14 mouse cellular contexts compared by ENCODE assay signal in genomic region chr2:143696704-143697103, GRCm38 (mm10).
DNase-seq lines count a peak whose midpoint lies in the region; ATAC-seq and TF ChIP-seq lines count a peak whose summit lies in the region.
"Had no signal": no experiment of that assay in that cellular context is flagged by ENCODE, and none has a peak within 500 bp of the region (broad histone marks: within the 10 kb centered on the region; RNA-seq: fewer than 3 reads in every experiment).

No protein-coding gene starts in this region.

- 94% methylated on average over 7 of the region's 7 CpGs for WGBS in hindbrain, embryonic 12.5 days
- WGBS in hindbrain, embryonic 10.5 days = 95% methylated on average over 7 of the region's 7 CpGs
- WGBS in neural tube, embryonic 12.5 days = 92% methylated on average over 7 of the region's 7 CpGs
- 78% methylated on average over 7 of the region's 7 CpGs for WGBS in midbrain, postnatal 0 days

- no peaks in the 10 kb centered on the region for H3K27me3 ChIP-seq in hindbrain, embryonic 12.5 days
- no peaks in the 10 kb centered on the region; the same call in 1 of the 2 replicates for H3K27me3 ChIP-seq in hindbrain, embryonic 10.5 days (ENCODE audit: insufficient read depth, poor library complexity, severe bottlenecking)
- H3K27me3 ChIP-seq in neural tube, embryonic 12.5 days (replicated peaks) = no peaks in the 10 kb centered on the region
- H3K27me3 ChIP-seq in midbrain, postnatal 0 days (ENCODE audit: insufficient read depth, low read length) = no peaks in the 10 kb centered on the region
- H3K27me3 ChIP-seq: forebrain, embryonic 12.5 days; megakaryocyte, embryonic 14.5 days had no signal

- peak; percentile 13 for DNase-seq in adrenal gland, postnatal 10 days
- DNase-seq in adrenal gland, adult 8-10 months = no peak
- DNase-seq in hindbrain, embryonic 10.5 days (ENCODE audit: low spot score) = no peak
- no peak for DNase-seq in neural tube, embryonic 10.5 days (ENCODE audit: extremely low spot score, low spot score)
- no peak for DNase-seq in midbrain, postnatal 0 days (ENCODE audit: low spot score)
- DNase-seq: adrenal gland, postnatal 36 days; cerebellum, adult 11 months; lung, adult 18-20 months had no signal

- H3K4me3 ChIP-seq in hindbrain, embryonic 12.5 days = no peak overlapping the region
- H3K4me3 ChIP-seq in hindbrain, embryonic 10.5 days = no peak overlapping the region
- no peak overlapping the region for H3K4me3 ChIP-seq in neural tube, embryonic 12.5 days
- H3K4me3 ChIP-seq in midbrain, postnatal 0 days (ENCODE audit: low read depth, low read length) = no peak overlapping the region
- H3K4me3 ChIP-seq: forebrain, embryonic 12.5 days; megakaryocyte, embryonic 14.5 days had no signal

- H3K9ac ChIP-seq in hindbrain, embryonic 12.5 days = no peak overlapping the region
- no peak overlapping the region for H3K9ac ChIP-seq in neural tube, embryonic 12.5 days
- H3K9ac ChIP-seq in midbrain, postnatal 0 days (replicated peaks; ENCODE audit: low read length, poor library complexity, severe bottlenecking) = no peak overlapping the region
- H3K9ac ChIP-seq: forebrain, embryonic 12.5 days had no signal

- H3K27ac ChIP-seq in hindbrain, embryonic 12.5 days = peak overlapping the region; percentile 71
- no peak overlapping the region for H3K27ac ChIP-seq in hindbrain, embryonic 10.5 days
- no peak overlapping the region for H3K27ac ChIP-seq in neural tube, embryonic 12.5 days
- H3K27ac ChIP-seq in midbrain, postnatal 0 days (ENCODE audit: low read depth, low read length) = peak overlapping the region; percentile 78
- H3K27ac ChIP-seq: forebrain, embryonic 12.5 days had no signal

- no peak for TF ChIP-seq CTCF in midbrain, postnatal 0 days (IDR thresholded peaks at IDR 0.05)

- H3K9me3 ChIP-seq in hindbrain, embryonic 12.5 days (replicated peaks) = 0 out of 2 replicates have a peak, but pooled peaks cover 16% of the 10 kb centered on the region
- no peaks in the 10 kb centered on the region; the same call in 1 of the 2 replicates for H3K9me3 ChIP-seq in hindbrain, embryonic 10.5 days
- H3K9me3 ChIP-seq in neural tube, embryonic 12.5 days = no peaks in the 10 kb centered on the region
- peaks cover 4% of the 10 kb centered on the region; the same call in 1 of the 2 replicates for H3K9me3 ChIP-seq in midbrain, postnatal 0 days (ENCODE audit: low read length)

- peak; percentile 53 for ATAC-seq in hindbrain, embryonic 12.5 days (ENCODE audit: low FRiP score)
- ATAC-seq in neural tube, embryonic 12.5 days (ENCODE audit: low FRiP score, low read depth) = peak; percentile 35; the same call in 1 of the 2 replicates
- peak; percentile 4; the same call in 1 of the 2 replicates for ATAC-seq in midbrain, postnatal 0 days (ENCODE audit: low FRiP score)
- ATAC-seq in erythroid progenitor cell, adult 5-6 weeks (replicated peaks; ENCODE audit: low FRiP score, poor library complexity, severe bottlenecking) = no peak
- ATAC-seq: inflammation-experienced regulatory T-cells, adult 6 months had no signal

- H3K4me2 ChIP-seq in hindbrain, embryonic 12.5 days (replicated peaks) = no peak overlapping the region
- no peak overlapping the region for H3K4me2 ChIP-seq in neural tube, embryonic 12.5 days (replicated peaks)
- H3K4me2 ChIP-seq in midbrain, postnatal 0 days (ENCODE audit: low read depth, low read length, poor library complexity, severe bottlenecking) = peak overlapping the region; percentile 15; the same call in 1 of the 2 replicates
- H3K4me2 ChIP-seq: forebrain, embryonic 12.5 days had no signal

- H3K36me3 ChIP-seq in hindbrain, embryonic 12.5 days = peaks cover 2% of the 10 kb centered on the region; the same call in 1 of the 2 replicates
- no peaks in the 10 kb centered on the region for H3K36me3 ChIP-seq in hindbrain, embryonic 10.5 days
- peaks cover 4% of the 10 kb centered on the region; the same call in 1 of the 2 replicates for H3K36me3 ChIP-seq in neural tube, embryonic 12.5 days
- H3K36me3 ChIP-seq in midbrain, postnatal 0 days (ENCODE audit: insufficient read depth, low read length) = peaks cover 11% of the 10 kb centered on the region
- H3K36me3 ChIP-seq: forebrain, embryonic 12.5 days had no signal

- no peaks in the 10 kb centered on the region for H3K4me1 ChIP-seq in hindbrain, embryonic 12.5 days
- H3K4me1 ChIP-seq in hindbrain, embryonic 10.5 days (replicated peaks) = no peaks in the 10 kb centered on the region
- H3K4me1 ChIP-seq in neural tube, embryonic 12.5 days = no peaks in the 10 kb centered on the region
- no peaks in the 10 kb centered on the region for H3K4me1 ChIP-seq in midbrain, postnatal 0 days (ENCODE audit: insufficient read depth, low read length)
- H3K4me1 ChIP-seq: forebrain, embryonic 12.5 days; megakaryocyte, embryonic 14.5 days had no signal

Comparison
In these comparisons a context has a peak if more than half of its experiments do, and no peak if none do; other contexts are left out.
1. H3K27ac ChIP-seq: peak in hindbrain, embryonic 12.5 days (single experiment) and midbrain, postnatal 0 days (single experiment); none in hindbrain, embryonic 10.5 days (single experiment) and neural tube, embryonic 12.5 days (single experiment).